Mouse (Mus musculus) neural tube, embryonic 10.5 days (tissue): ENCODE results near the gene Spint2.
A peak's percentile ranks its signal among the peaks of the same experiment; 100 is the strongest.

Source experiments
- DNase-seq: peaks from one replicate; pipeline ENCODE4 v3.0.0-alpha.2; 2017; ENCODE audit warnings: low spot score; ENCODE audit errors: extremely low spot score

Gene Spint2

DNA sequence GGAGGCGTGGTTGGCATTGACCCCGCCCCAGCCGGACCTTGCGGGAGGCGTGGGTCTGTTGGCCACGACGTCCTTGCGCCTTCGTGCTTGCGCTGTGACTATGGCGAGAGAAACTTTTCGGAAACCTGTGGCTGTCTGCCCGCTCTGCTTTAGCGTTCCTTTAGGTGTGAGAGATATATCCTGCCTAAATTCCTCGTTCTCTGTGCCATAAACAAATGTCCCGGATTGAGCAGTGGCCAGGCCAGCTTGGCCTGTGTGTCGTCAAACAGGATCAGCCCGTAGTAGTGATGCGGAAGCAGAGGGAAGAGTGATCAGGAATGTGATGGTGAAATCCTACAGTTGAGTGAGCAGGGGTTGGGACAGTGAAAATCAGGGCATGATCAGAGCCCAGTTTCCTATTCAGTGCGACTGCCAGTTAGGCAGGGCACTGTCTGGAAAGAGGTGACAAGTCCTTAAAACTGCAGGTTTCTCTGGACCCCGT lies 402 bp upstream of the Spint2 start:
- DNase-seq, result no peak

DNA sequence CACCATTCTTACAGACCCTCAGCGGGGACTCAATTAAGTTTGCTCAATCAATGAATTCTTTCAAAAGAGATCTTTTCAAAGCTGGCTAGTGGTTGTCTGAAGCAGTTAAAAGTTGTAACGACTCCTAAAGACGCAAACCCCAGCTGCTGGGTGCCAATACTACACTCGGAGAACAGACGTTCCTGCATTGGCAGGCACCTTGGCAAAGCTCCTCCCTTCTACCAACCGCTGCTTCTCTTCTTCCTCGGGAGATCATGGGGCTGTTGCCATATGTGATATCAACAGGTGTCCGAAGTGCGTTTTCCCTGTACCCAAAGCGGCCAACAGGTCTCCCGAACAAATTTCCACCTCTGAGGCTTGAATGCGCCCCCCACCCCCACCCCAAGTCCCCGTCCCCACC lies 911 bp downstream of the Spint2 start:
- DNase-seq, result no peak

DNA sequence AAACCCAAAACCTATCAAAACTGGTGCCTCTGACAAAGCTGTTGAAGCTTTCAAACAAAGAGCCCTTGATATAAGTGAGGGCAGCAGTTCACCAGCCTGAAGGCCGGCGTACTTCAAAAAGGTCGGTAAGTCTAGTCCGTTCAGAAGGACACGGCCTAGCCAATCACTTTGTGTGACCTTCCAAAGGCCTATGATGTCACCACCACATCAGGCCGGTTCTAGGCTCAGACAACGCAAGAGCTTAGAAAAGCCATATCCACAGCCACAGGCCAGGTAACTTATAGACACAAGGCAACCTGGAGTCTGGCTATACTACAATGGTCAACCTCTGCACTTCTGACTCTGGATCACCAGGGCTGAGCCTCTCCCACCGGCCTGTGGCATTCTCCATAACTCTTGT lies 1.8 kb downstream of the Spint2 start:
- DNase-seq, result no peak

DNA sequence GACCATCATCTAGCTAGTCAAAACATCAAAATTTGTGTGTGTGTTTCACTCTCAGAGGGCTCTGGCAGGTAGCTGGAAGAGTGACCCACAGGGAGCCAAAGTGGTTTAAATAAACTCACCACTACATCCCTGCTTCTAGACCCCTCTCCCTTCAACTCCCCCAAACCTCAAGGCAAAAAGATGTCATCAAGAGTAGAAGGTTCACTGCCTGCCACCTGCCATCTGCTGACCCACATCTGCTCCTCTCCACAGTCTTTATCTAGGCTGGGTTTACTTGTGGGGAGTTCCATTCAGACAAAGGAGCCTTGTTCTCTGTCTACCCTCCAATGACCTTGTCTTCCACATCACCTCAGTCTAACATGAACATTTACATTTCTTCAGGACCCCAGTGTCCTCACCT lies 2.5 kb downstream of the Spint2 start:
- no peak for DNase-seq

DNA sequence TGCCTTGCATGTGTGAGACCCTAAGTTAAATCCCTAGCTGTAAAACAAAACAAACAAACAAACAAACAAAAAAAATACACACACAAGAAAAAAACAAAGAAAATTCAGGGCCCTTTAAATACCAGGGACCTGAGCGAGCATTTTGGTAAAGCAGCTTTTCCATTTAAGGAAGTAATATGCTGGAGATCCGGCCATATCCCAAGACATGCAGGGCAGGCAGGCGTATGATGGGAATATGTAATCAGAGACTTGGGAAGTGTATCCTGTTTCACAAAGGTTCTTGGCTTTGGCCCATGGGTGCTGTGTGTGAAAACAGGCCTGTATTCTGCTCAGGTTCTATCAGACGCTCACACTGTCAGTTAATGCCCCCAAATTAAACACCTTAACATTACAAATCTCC lies 4.2 kb downstream of the Spint2 start:
- no peak for DNase-seq

DNA sequence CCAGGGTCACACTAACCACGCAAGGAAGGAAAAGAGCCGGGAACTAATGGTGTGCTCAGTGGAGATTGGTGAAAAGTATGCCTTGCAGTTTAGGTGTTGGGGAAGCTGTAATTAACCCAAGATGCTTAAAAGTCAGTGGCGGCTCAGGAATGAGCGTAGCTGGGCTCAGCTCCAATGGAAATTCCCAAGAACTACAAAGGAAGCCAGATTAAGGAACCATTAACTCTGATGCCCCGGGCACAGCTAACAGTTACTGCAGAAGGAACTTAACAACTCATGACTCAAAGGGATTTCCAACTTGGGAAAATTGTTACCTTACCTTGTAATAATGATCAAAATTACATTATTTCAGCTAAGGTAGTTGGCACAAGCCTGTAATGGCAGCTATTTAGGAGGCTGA lies 5.0 kb downstream of the Spint2 start:
- no peak for DNase-seq

DNA sequence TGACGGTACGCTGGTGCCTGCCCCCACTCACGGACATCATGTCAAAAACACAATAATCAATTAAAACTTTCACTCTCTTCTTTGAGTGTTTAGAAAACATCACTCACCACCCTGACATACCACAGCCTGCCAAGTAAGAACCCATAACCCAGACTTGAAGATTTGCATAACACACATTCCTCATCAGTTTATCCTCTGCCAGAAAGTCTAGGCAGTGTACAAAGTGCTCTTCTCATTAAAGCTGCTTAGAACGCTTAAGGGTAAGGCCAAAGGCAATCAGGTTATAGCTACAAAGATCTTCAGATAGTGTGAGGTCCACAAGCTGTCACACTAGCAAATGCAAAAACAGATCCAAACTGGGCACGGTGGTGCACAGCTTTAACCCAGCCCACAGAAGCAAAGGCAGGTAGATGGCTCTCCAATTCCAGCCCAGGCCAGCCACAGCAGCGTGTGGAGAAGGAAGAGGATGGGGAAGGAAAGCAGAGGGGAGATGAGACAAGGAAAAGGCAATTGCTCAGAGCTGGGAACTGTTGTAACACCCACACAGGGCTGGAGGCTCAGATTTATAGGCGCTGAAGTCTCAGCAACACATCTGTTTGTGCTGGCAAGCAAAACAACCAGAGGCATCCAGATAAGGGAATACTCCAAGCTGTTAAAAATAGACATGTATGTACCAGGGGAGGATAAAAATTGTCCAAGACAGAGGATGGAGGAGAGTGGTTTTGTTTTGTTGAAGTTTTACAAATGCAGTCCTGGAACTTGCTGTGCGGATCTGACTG lies 9.8 kb downstream of the Spint2 start:
- no peak for DNase-seq

DNA sequence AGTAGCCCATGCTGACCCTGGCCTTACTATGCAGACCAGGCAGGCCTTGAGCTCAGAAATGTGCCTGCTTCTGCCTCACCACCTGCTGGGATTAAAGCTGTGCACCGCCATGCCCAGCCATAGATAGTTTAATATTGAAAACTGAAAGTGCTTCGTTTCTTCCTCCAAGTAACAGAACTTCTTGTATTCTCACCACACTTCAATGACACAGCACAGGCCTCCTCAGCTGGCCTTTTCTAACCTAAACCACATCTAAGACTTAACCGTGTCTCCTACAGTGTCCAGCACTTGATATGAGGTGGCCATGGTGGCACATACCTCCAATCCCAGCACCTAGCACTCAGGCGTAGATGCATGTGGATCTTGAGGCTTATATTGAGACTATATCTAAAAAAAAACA lies 11.3 kb downstream of the Spint2 start:
- DNase-seq, result no peak

DNA sequence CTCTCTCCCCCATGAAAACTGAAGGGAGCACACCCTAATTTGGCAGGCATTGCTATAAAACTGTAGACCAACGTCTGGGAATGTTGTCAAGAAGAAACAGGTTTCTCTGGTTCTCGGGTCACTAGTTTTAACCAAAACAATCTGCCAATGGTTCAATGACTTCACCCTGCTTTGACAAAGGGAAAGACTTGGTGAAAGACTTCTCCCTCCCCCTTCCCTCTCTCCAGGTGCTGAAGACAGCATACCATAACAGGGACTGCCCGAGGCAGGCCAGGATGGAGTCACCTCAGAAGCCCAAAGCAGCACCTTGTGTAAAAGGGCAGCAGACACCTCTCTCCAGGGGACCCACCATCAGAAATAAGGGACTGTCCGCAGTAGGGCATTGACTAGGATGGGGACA lies 14.8 kb downstream of the Spint2 start:
- no peak for DNase-seq

DNA sequence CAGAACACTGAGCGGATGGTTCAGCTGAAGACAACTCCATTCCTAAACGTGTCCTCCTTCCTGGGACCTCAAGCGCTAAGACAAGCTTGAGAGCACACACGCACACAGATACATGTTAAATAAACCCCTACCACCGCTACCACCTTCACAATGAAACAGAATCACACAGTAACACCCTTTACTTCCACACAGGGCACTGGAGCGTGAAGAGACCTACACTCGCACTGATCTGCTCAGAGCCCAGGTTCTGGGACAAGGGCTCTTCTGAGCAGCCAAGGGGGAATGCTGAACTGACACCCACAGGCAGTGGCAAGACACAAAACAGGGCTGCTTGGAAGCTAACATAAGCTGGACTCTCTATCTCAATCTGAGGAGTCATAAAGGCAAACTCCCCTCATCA lies 16.1 kb downstream of the Spint2 start:
- DNase-seq, result no peak

DNA sequence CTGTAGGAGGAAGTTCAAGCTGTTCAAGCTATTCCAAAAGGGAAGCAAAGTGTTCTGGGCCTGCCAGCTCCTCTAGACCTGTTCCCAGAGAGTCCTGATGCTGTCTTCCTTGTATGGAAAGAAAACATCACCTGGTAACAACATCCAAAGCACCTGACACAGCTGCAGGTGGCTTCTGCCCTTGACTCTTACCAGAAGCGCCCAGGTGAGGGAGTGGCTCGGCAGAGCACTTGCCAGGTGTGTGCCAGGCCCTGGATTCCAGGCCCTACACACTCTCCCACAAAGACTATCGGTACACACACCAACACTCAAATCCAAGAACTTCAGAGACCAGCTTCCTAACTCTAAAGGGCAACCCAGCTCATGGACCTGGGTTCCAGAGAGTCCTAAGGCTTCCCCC lies 17.9 kb downstream of the Spint2 start:
- DNase-seq, result no peak

DNA sequence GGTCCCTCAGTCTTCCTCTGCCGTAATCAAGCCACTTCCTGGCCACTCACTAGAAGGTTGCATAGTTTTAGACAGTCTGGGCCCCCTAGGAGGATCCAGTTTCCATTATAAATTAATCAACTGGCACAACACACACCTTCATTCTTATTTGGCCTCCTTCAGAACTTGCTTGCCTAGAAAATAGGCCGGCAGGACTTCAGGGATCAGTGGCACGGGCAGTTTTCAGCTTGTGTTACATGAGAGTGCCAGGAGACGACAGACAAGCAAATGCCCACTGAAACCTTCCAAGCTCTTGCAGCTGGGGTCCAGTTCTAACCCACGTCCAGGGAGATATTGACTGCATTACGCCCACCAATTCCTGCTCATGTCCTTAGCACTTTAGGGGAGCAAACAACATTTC lies 19.6 kb downstream of the Spint2 start:
- no peak for DNase-seq

DNA sequence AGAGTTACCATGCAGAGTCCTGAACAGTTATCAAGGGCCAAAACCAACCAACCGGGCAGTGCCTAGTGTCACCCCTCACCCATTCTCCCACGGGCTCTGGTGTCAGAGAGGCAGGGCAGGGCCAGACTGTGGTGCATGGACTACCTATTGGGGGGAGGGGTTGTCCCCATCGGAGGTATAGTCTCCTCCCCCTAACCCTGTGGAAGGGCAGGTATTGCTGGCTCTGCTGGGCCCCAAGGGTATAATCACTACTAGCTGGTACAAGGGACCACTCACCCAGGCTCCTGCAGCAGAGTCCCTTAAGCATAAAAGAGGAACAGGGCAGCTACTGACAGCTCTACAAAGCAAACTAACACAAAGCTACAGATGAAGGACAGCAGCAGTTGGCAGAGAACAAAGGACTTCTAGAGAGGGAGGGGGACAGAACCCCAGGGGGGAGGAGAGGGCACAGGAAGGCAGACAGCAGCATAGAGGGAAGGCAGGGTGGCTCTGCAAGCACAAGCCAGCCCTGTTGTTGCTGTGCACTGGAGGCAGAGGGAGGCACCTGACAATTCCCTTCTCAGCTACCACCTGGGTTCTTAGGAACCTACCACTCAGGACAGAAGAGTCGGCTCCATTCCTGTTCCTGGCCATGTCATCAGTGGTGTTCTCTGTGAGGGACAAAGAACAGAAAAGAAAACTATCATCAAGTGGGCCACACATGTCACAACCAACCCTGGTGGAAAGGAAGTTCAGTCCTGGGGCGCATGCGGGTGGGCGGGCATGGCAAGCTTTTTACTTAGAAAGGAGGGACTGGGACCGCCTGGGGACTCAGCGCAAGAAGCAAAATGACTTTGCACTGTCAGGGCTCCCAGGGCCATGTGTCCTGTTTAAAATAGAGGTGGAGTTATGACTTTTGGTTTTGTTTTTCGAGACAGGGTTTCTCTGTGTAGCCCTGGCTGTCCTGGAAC lies 21.7 kb downstream of the Spint2 start:
- no peak for DNase-seq

DNA sequence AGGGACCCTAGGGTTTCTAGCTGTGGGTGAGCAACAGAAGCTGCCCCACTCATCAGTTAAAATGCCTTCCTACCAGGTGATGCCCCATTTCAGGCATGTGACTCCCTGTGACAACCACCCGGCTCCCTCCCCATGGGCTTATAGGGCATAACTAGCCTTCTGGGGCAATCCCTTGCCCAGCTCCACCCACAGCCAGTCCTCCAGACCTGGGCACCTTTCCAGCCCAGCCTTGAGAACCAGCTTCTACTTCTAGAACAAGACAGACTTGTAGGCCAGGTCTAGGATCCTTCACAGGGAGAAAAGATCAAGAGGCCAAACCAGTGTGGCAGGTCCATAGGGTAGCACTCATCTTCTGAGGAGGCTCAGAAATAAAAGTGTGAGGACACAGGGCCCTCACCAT lies 24.3 kb downstream of the Spint2 start:
- DNase-seq, result no peak

DNA sequence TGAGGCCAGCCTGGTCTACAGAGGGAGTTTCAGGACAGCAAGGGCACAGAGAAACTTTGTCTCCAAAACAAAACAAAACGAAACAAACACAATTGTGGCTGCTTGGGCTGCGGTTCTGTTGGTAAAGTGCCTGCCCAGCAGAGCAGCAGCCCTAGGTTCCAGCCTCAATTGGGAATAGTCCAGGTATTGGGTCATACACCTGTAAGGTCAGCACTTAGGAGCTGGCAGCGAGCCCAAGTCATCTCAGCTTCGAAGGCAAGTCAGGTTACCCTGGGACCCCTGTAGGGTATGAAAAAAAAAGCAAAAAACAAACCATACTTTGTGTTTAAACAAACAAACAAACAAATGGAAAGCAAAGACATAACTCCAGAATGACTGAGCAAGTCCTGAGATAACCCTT lies 25.8 kb downstream of the Spint2 start:
- DNase-seq, result no peak

DNA sequence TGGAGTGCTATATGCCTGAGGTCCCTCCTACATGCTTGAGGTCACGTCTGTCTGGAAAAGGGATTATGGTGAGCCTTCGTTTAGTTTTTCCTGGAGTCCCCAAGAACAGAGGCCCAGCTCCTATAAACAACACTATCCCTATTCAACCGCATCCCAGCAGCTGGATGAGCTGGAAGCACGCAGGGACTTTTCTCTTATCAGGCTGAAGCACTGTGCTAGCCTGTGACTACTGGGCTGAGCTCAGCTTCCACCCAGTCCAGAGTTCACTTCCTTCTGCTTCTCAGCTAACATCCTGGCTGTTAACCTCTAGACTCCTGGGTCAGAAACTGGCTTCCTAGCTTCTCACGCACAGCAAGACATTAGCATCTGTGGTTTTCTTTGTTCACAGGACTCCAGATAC lies 27.9 kb downstream of the Spint2 start:
- no peak for DNase-seq

DNA sequence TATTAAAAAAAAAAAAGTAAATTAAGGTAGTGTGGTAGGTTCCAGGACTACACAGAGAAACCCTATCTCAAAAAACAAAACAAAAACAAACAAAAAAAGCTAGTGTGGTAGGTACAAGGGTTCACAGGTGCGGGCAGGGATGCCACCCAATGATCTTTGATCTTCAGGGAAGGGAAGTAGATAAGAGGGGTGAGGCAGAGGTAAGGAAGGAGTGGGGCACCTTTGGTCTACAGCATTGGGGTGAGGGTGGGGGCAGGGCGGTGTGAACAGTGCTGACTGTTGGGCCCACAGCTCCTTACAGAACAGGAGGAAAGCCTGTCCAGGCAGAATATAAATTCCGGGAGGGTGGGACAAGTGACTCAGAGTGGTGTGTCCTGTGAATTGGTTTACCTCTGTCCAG lies 30.5 kb downstream of the Spint2 start:
- DNase-seq, result no peak

DNA sequence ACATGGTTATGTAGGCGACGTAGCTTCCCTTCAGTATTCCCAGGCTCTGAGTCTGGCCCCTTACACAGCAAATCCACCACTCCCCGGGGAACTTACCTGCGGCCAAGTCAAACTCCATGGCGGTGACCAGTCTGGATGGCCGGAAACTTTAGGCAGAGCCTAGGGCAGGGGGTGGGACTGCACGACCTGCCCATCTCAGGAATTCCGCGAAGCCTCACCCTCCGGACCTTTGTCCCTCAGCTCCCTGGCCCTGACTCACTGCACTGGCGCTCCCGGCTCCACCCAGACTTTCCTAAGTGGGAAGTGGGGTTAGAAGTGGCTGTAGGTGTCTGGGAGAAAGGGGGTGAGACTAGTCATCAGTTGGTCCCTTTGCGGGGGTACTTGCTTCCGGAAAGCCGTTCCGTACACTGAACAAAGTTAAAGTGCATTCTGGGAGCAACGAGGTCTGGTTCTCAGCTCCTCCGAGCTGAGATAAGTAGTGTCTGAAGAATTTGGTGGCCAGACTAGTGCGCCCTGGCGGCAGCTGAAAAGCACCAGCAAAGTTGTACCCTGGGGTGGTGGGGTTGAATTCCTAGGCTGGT lies 33.4 kb downstream of the Spint2 start, which contains the start of gene 2200002D01Rik:
Gene 2200002D01Rik (minus strand): TSS at position 206 of the 581 bp plus-strand sequence.
- peak; percentile 47 for DNase-seq

DNA sequence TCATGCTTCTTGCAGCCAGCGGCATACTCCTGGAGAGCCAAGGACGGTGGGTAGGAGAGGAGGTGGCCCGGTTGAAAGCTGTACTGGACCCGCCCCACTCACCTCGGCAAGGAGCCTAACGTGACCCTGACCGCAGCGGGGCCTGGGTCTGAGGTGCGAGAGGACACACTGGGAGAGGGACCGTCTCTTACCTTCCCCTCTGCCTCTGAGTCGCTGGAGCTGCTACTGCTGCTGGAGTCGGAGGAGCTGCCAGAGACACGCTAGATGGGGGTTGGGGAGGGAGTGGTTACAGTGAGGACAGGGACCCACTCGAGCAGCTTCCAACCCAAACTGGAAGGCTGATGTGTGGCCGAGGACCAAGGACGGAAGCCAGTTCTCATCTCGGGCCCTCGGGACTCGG lies 34.0 kb downstream of the Spint2 start:
- DNase-seq, result no peak

DNA sequence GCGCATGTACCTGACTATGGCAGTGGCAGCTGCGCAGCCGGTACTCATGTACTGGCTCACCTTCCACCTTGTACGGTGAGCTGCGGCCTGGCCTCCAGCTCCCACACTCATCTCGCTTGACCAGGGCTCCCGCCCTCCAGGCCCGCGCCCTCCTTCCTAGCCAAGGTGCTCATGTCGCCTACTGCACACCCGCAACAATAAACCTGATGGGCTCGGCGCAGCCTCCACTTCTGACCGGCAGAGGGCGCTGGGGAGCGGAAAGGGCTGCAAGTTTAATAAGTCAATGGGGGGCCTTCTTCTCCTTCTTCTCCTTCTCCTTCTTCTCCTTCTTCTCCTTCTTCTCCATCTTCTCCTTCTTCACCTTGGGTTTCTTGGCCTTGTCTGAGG lies 34.4 kb downstream of the Spint2 start:
- DNase-seq, result peak; percentile 89

DNA sequence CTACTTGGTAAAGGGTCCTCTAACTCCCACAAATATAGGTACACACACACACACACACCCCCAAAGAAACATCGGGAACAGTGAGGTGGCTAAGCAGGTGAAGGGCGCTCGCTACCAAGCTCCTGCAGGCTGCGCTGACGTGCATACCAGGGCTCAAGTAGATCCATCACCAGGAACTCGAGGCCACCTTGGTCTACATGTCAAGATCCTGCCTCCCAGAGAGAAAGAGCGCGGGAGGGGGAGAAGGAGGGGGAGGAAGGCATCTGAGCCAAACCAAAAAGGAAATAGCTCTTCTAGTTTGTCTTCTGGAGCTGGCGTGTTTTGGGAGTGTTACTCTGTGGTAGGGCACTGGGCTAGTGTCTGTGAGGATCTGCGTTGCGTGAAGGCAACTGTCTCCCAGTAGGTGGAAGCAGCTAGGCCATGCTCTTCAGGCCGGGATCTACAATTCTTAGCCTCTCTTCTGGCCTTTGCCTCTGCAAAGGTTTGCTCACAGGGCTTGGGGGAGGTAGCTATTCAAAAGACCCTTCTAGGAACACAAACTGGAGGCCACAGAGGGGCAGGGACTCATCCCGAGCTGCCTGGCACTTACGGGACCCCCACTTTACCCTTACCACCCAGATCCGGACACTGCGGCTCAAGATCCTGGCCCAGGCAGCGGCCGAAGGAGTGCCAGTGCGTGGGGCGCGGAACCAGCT lies 34.9 kb downstream of the Spint2 start:
- DNase-seq, result no peak
